ENCODE assay signal across 12 mouse cellular contexts in the genomic region with DNA sequence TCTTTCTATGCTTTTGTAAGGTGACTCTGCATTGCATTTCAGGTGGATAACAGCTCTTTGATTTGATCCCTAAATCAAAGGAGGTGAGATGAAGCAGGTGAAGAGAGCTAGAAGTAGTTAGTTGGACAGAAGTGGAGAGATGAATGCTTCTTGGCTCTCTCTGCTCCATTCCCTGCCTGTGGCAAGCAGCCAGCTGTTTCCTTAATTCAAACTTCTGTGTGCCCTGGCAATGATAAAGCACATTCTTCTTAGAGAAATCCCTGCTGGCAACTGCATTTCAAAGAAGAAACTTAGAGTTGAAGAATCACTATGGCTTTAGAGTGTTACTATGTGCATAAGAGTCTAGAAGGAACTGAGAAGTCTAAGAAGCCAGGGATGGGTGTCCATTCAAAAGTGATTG.
A peak's percentile ranks its signal among the peaks of the same experiment; 100 is the strongest.
DNase-seq lines count a peak whose midpoint lies in the region; TF ChIP-seq lines count a peak whose summit lies in the region.
"Had no signal": no experiment of that assay in that cellular context is flagged by ENCODE, and none has a peak within 500 bp of the region (broad histone marks: within the 10 kb centered on the region; RNA-seq: fewer than 3 reads in every experiment).

No protein-coding gene starts in this region.

- H3K36me3 ChIP-seq in kidney, adult 2 months (ENCODE audit: control insufficient read depth, insufficient read depth, low read length): no peaks in the 10 kb centered on the region

- no peak for TF ChIP-seq CTCF in kidney, adult 2 months (conservative IDR thresholded peaks at IDR 0.05; ENCODE audit: insufficient read depth, insufficient read length, low read depth, low read length)

- TF ChIP-seq POLR2A in kidney, adult 2 months (IDR thresholded peaks at IDR 0.05; ENCODE audit: low read depth, low read length): no peak

- no peaks in the 10 kb centered on the region for H3K27me3 ChIP-seq in kidney, adult 2 months (replicated peaks; ENCODE audit: control insufficient read depth, insufficient read depth, low read length)
- H3K27me3 ChIP-seq: Patski had no signal

- peak; percentile 32 for DNase-seq in adrenal gland, postnatal 14 days
- DNase-seq in adrenal gland, adult 18-20 months (ENCODE audit: low spot score in 2 of 2): no peak
- DNase-seq in kidney, adult 2 months: peak; percentile 60
- no peak for DNase-seq in kidney, adult 11 months
- peak; percentile 61 for DNase-seq in Muller cell, postnatal 12 days (ENCODE audit: inconsistent ontology term)
- peak; percentile 37 to 70 for DNase-seq in kidney, postnatal 36 days
- no peak for DNase-seq in layer of hippocampus, adult 9-10 months (ENCODE audit: low spot score)
- DNase-seq in thymus, postnatal 25 days: no peak
- DNase-seq: cerebellum, adult 11 months; spleen, adult 18-20 months had no signal

- peaks cover 12% of the 10 kb centered on the region for H3K4me1 ChIP-seq in kidney, adult 2 months (ENCODE audit: control insufficient read depth, insufficient read depth, low read length)

- no peak overlapping the region for H3K4me3 ChIP-seq in kidney, adult 2 months (ENCODE audit: insufficient read depth, low read depth, low read length)
- H3K4me3 ChIP-seq: myocyte had no signal

- no peak overlapping the region for H3K27ac ChIP-seq in kidney, adult 2 months (ENCODE audit: insufficient read depth, low read depth, low read length)

Comparison
In these comparisons a context has a peak if more than half of its experiments do, and no peak if none do; other contexts are left out.
1. DNase-seq: peak in adrenal gland, postnatal 14 days (single experiment), kidney, adult 2 months (single experiment), Muller cell, postnatal 12 days (single experiment) and kidney, postnatal 36 days (2 of 2); none in adrenal gland, adult 18-20 months (0 of 2), kidney, adult 11 months (single experiment), layer of hippocampus, adult 9-10 months (single experiment) and thymus, postnatal 25 days (single experiment).